Mouse (Mus musculus) ZHBTc4 (cell line): ENCODE measurements around the gene Zcchc13.

Experiments used
- DNase-seq: peaks from one replicate; pipeline ENCODE4 v3.0.0-alpha.2; 2011; ENCODE audit warnings: low read depth, low spot score

Zcchc13 gene

GRCm38 (mm10) chrX:103630303-103630702 is at the start of gene Zcchc13:
Gene Zcchc13, plus strand, starts transcription at chrX:103630586.
- DNase-seq = peak; percentile 43

GRCm38 (mm10) chrX:103584262-103584661 is 46.1 kb upstream of the Zcchc13 start:
- peak; percentile 11 for DNase-seq

GRCm38 (mm10) chrX:103592056-103592455 is 38.3 kb upstream of the Zcchc13 start:
- DNase-seq = no peak

- no peak for DNase-seq
These were observed 27.8 kb upstream of the Zcchc13 start for GRCm38 (mm10) chrX:103602553-103602952.

- DNase-seq = no peak
These were observed 26.2 kb upstream of the Zcchc13 start for GRCm38 (mm10) chrX:103604211-103604610.

GRCm38 (mm10) chrX:103605473-103605872 is 24.9 kb upstream of the Zcchc13 start:
- DNase-seq = no peak

GRCm38 (mm10) chrX:103610401-103610800 is 20.0 kb upstream of the Zcchc13 start:
- peak; percentile 18 for DNase-seq

GRCm38 (mm10) chrX:103611462-103611861 is 18.9 kb upstream of the Zcchc13 start:
- DNase-seq = peak; percentile 66

- DNase-seq = peak; percentile 16
These were observed 15.6 kb upstream of the Zcchc13 start for GRCm38 (mm10) chrX:103614700-103615233.

GRCm38 (mm10) chrX:103615453-103615852 is 14.9 kb upstream of the Zcchc13 start:
- DNase-seq = no peak

- peak; percentile 49 for DNase-seq
These were observed 14.2 kb upstream of the Zcchc13 start for GRCm38 (mm10) chrX:103616162-103616535.

- peak; percentile 79 for DNase-seq
These were observed 13.6 kb upstream of the Zcchc13 start for GRCm38 (mm10) chrX:103616536-103617404.

GRCm38 (mm10) chrX:103617405-103618095 is 12.8 kb upstream of the Zcchc13 start:
- DNase-seq = no peak

GRCm38 (mm10) chrX:103621799-103622198 is 8.6 kb upstream of the Zcchc13 start:
- no peak for DNase-seq

GRCm38 (mm10) chrX:103622260-103622934 is 8.0 kb upstream of the Zcchc13 start:
- peak; percentile 96 for DNase-seq

GRCm38 (mm10) chrX:103622935-103623280 is 7.5 kb upstream of the Zcchc13 start:
- no peak for DNase-seq

- DNase-seq = peak; percentile 16
These were observed 7.0 kb upstream of the Zcchc13 start for GRCm38 (mm10) chrX:103623411-103623845.

- DNase-seq = peak; percentile 12
These were observed 5.8 kb upstream of the Zcchc13 start for GRCm38 (mm10) chrX:103624426-103625168.

- peak; percentile 18 for DNase-seq
These were observed 1.5 kb upstream of the Zcchc13 start for GRCm38 (mm10) chrX:103628890-103629289.

- DNase-seq = no peak
These were observed 3.5 kb downstream of the Zcchc13 start for GRCm38 (mm10) chrX:103633895-103634294.

GRCm38 (mm10) chrX:103636021-103636420 is 5.6 kb downstream of the Zcchc13 start:
- no peak for DNase-seq
